Mouse (Mus musculus) cortical plate, adult 2 months (tissue): ENCODE data around the gene 1600014C23Rik. TPM values are rescaled to one million over a fixed set of nuclear protein-coding genes. Genes with fewer than 3 reads are reported as not detected.

Source experiments
- H3K27ac ChIP-seq: fragments of 200-500 bp; 2 replicates; pipeline ENCODE4 v1.5.1; 2012; ENCODE audit warnings: low read length, control low read depth, inconsistent platforms; ENCODE audit not compliant: insufficient read depth
- H3K4me1 ChIP-seq: fragments of 200-500 bp; 2 replicates; pipeline ENCODE4 v1.6.1; 2011; ENCODE audit warnings: low read length; ENCODE audit not compliant: control insufficient read depth, insufficient read depth
- H3K4me3 ChIP-seq: fragments of 200-500 bp; 2 replicates; pipeline ENCODE4 v1.5.1; 2011; ENCODE audit warnings: mild to moderate bottlenecking, low read length, control low read depth; ENCODE audit not compliant: insufficient read depth
- CTCF ChIP-seq: fragments of 200-500 bp; IDR thresholded peaks from 2 replicates; pipeline ENCODE4 v1.5.1; 2011; ENCODE audit warnings: mild to moderate bottlenecking, control low read depth, low read length; ENCODE audit not compliant: insufficient read depth; ENCODE audit errors: extremely low read depth
- POLR2A ChIP-seq: fragments of 200-500 bp; IDR thresholded peaks from 2 replicates; pipeline ENCODE4 v1.6.1; 2011; ENCODE audit warnings: mild to moderate bottlenecking, low read length, control low read depth; ENCODE audit not compliant: insufficient read depth; ENCODE audit errors: extremely low read depth
- polyA plus RNA-seq: library from polyadenylated mRNA; depleted of rRNA; stranded (reverse); fragments of >200 nt; gene quantifications from 2 replicates; pipeline ENCODE4 v1.2.3, GENCODE M21; 2012; rRNA removed

Gene 1600014C23Rik
- polyA plus RNA-seq, result 0.44 TPM in 1 of 2 replicates, not detected in the other

- TF ChIP-seq CTCF (no peak), POLR2A (no peak)
- Histone ChIP-seq H3K4me1 (no peaks in the 10 kb centered on the region), H3K27ac (peak within 1 kb of the TSS; percentile 47), H3K4me3 (no peak within 1 kb of the TSS)
Measured at GRCm38 (mm10) chr17:45733735-45734301, at the start of gene 1600014C23Rik. Gene 1600014C23Rik, minus strand, starts transcription at chr17:45733844.

- TF ChIP-seq POLR2A, result no peak
- no peak for TF ChIP-seq CTCF
- no peak overlapping the region for H3K4me3 ChIP-seq
- H3K27ac ChIP-seq, result no peak overlapping the region
- H3K4me1 ChIP-seq, result no peaks in the 10 kb centered on the region
Measured at GRCm38 (mm10) chr17:45778446-45778845, 44.8 kb upstream of the 1600014C23Rik start.

GRCm38 (mm10) chr17:45777431-45777830, 43.8 kb upstream of the 1600014C23Rik start:
- Histone ChIP-seq H3K4me3 (no peak overlapping the region), H3K4me1 (no peaks in the 10 kb centered on the region), H3K27ac (no peak overlapping the region)
- TF ChIP-seq POLR2A (no peak), CTCF (no peak)

- Histone ChIP-seq H3K27ac (no peak overlapping the region), H3K4me3 (no peak overlapping the region), H3K4me1 (no peaks in the 10 kb centered on the region)
- TF ChIP-seq CTCF (no peak), POLR2A (no peak)
Measured at GRCm38 (mm10) chr17:45776185-45776584, 42.5 kb upstream of the 1600014C23Rik start.

- Histone ChIP-seq H3K4me3 (no peak overlapping the region), H3K4me1 (no peaks in the 10 kb centered on the region), H3K27ac (no peak overlapping the region)
- no peak for TF ChIP-seq POLR2A
- TF ChIP-seq CTCF, result no peak
Measured at GRCm38 (mm10) chr17:45775468-45775867, 41.8 kb upstream of the 1600014C23Rik start.

GRCm38 (mm10) chr17:45772566-45772965, 38.9 kb upstream of the 1600014C23Rik start:
- Histone ChIP-seq H3K4me3 (no peak overlapping the region), H3K4me1 (no peaks in the 10 kb centered on the region), H3K27ac (no peak overlapping the region)
- no peak for TF ChIP-seq POLR2A
- no peak for TF ChIP-seq CTCF

- H3K4me3 ChIP-seq, result no peak overlapping the region
Measured at GRCm38 (mm10) chr17:45772096-45772495, 38.5 kb upstream of the 1600014C23Rik start.

GRCm38 (mm10) chr17:45770441-45770840, 36.8 kb upstream of the 1600014C23Rik start:
- Histone ChIP-seq H3K27ac (0 out of 2 replicates have a peak overlapping the region, but pooled peaks have one; percentile 5), H3K4me1 (no peaks in the 10 kb centered on the region)
- no peak for TF ChIP-seq POLR2A

More at GRCm38 (mm10) chr17:45772096-45772495, 38.5 kb upstream of the 1600014C23Rik start:
- Histone ChIP-seq H3K27ac (no peak overlapping the region), H3K4me1 (no peaks in the 10 kb centered on the region)
- TF ChIP-seq POLR2A (no peak), CTCF (no peak)

GRCm38 (mm10) chr17:45769821-45770220, 36.2 kb upstream of the 1600014C23Rik start:
- Histone ChIP-seq H3K27ac (0 out of 2 replicates have a peak overlapping the region, but pooled peaks have one; percentile 5), H3K4me1 (no peaks in the 10 kb centered on the region), H3K4me3 (no peak overlapping the region)
- TF ChIP-seq POLR2A (no peak), CTCF (no peak)

More at GRCm38 (mm10) chr17:45770441-45770840, 36.8 kb upstream of the 1600014C23Rik start:
- no peak overlapping the region for H3K4me3 ChIP-seq

GRCm38 (mm10) chr17:45767536-45768146, 34.0 kb upstream of the 1600014C23Rik start:
- TF ChIP-seq POLR2A (no peak), CTCF (no peak)
- Histone ChIP-seq H3K4me3 (no peak overlapping the region), H3K4me1 (no peaks in the 10 kb centered on the region), H3K27ac (0 out of 2 replicates have a peak overlapping the region, but pooled peaks have one; percentile 45)
